Mouse (Mus musculus) midbrain, postnatal 0 days (tissue): ENCODE measurements at regions not wholly inside any gene's neighbourhood (a gene's known extent, or its start where the extent isn't known, plus 50 kb on each side); places are given as distances from the start of the nearest gene placed in this dataset.

Experiments
- ATAC-seq: fragments of 200-750 bp; cut with Nextera tagmentation; 2 replicates; pipeline ENCODE4 v1.8.0; 2017; ENCODE audit warnings: moderate number of reproducible peaks, mild to moderate bottlenecking, moderate TSS enrichment, moderate library complexity; ENCODE audit not compliant: low FRiP score
- DNase-seq: peaks from one replicate; pipeline ENCODE4 v3.0.0-alpha.2; 2015; ENCODE audit warnings: low spot score
- H3K27ac ChIP-seq: fragments of 300-500 bp; sonication (generic); 2 replicates; pipeline ENCODE4 v1.5.1; 2014; ENCODE audit warnings: low read depth, mild to moderate bottlenecking, low read length, mixed read lengths
- H3K27me3 ChIP-seq: fragments of 300-500 bp; sonication (generic); 2 replicates; pipeline ENCODE4 v1.6.1; 2014; ENCODE audit warnings: low read length, control low read depth, mixed read lengths; ENCODE audit not compliant: insufficient read depth
- H3K36me3 ChIP-seq: fragments of 300-500 bp; sonication (generic); 2 replicates; pipeline ENCODE4 v1.6.1; 2014; ENCODE audit warnings: low read length, control low read depth, mixed read lengths; ENCODE audit not compliant: insufficient read depth
- H3K4me1 ChIP-seq: fragments of 300-500 bp; sonication (generic); 2 replicates; pipeline ENCODE4 v1.6.1; 2014; ENCODE audit warnings: mild to moderate bottlenecking, control low read depth, antibody characterized with exemption, low read length, mixed read lengths; ENCODE audit not compliant: insufficient read depth
- H3K4me2 ChIP-seq: fragments of 300-500 bp; sonication (generic); 2 replicates; pipeline ENCODE4 v1.6.1; 2014; ENCODE audit warnings: low read depth, mild to moderate bottlenecking, low read length, mixed read lengths; ENCODE audit not compliant: poor library complexity, severe bottlenecking
- H3K4me3 ChIP-seq: fragments of 300-500 bp; sonication (generic); 2 replicates; pipeline ENCODE4 v1.5.1; 2014; ENCODE audit warnings: low read depth, mild to moderate bottlenecking, low read length, moderate library complexity
- H3K9ac ChIP-seq: fragments of 300-500 bp; sonication (generic); replicated peaks from 2 replicates; pipeline ENCODE4 v1.6.1; 2014; ENCODE audit warnings: mild to moderate bottlenecking, low read length, moderate library complexity, mixed read lengths; ENCODE audit not compliant: poor library complexity, severe bottlenecking
- H3K9me3 ChIP-seq: fragments of 300-500 bp; sonication (generic); 2 replicates; pipeline ENCODE4 v1.6.1; 2016; ENCODE audit warnings: low read length, control low read depth
- CTCF ChIP-seq: IDR thresholded peaks from 2 replicates; pipeline ENCODE4 v1.5.1; 2016; ENCODE audit warnings: antibody characterized with exemption, mild to moderate bottlenecking
- WGBS: fragments of 180-500 bp; shearing (Covaris S2); extraction: QIAGEN DNeasy Blood & Tissue Kit; methylation state at CpG from one replicate; pipeline ENCODE4 v1.1.7; 2014; 5-methylcytosine and 5-hydroxymethylcytosine counted together

GRCm38 (mm10) chr3:4835645-4836044, 915.0 kb upstream of the Gm8797 start:
- no peak overlapping the region for H3K4me2 ChIP-seq
- no peaks in the 10 kb centered on the region for H3K36me3 ChIP-seq
- 96% methylated on average over 1 of the region's 1 CpGs for WGBS
- no peaks in the 10 kb centered on the region for H3K4me1 ChIP-seq
- TF ChIP-seq CTCF: no peak
- ATAC-seq (no peak), DNase-seq (no peak)
- no peaks in the 10 kb centered on the region for H3K9me3 ChIP-seq
- H3K27me3 ChIP-seq: no peaks in the 10 kb centered on the region
- no peak overlapping the region for H3K4me3 ChIP-seq
- H3K9ac ChIP-seq: no peak overlapping the region
- no peak overlapping the region for H3K27ac ChIP-seq

DNA sequence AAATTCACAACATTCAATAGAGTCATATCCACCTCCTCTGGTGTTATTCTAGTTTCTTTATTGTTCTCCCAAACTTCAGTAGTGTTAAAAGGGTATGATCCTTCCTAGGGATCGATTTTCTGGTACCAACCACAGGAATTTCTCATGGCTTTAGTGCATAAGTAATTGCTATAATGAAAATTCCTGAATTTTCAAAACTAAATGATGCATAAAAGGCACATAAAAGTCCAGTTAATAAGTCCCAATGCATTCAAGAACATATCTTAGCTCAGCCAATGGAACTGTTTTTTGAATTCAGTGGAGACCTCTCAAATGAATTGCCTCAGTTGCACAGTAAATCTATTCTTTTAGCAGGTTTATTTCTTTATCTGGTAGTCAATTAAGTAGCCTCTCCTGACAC, 913.7 kb upstream of the Gm8797 start:
- Histone ChIP-seq H3K36me3 (no peaks in the 10 kb centered on the region), H3K9ac (no peak overlapping the region), H3K4me2 (no peak overlapping the region), H3K27ac (no peak overlapping the region), H3K27me3 (no peaks in the 10 kb centered on the region), H3K4me1 (no peaks in the 10 kb centered on the region), H3K4me3 (no peak overlapping the region), H3K9me3 (no peaks in the 10 kb centered on the region)
- ATAC-seq (no peak), DNase-seq (no peak)
- TF ChIP-seq CTCF: no peak
- 43% methylated on average over 1 of the region's 1 CpGs for WGBS

- ATAC-seq (no peak), DNase-seq (no peak)
- Histone ChIP-seq H3K9ac (no peak overlapping the region), H3K4me2 (no peak overlapping the region), H3K27me3 (no peaks in the 10 kb centered on the region), H3K36me3 (no peaks in the 10 kb centered on the region), H3K4me3 (no peak overlapping the region), H3K27ac (no peak overlapping the region), H3K4me1 (no peaks in the 10 kb centered on the region), H3K9me3 (no peaks in the 10 kb centered on the region)
- 64% methylated on average over 1 of the region's 1 CpGs for WGBS
- no peak for TF ChIP-seq CTCF
These were observed 895.5 kb upstream of the Gm8797 start for GRCm38 (mm10) chr3:4854958-4855566.

GRCm38 (mm10) chr3:4856571-4856970, 894.0 kb upstream of the Gm8797 start:
- Histone ChIP-seq H3K36me3 (no peaks in the 10 kb centered on the region), H3K27ac (no peak overlapping the region), H3K4me3 (no peak overlapping the region), H3K4me2 (no peak overlapping the region), H3K9me3 (no peaks in the 10 kb centered on the region), H3K4me1 (no peaks in the 10 kb centered on the region), H3K27me3 (no peaks in the 10 kb centered on the region), H3K9ac (no peak overlapping the region)
- TF ChIP-seq CTCF: no peak
- no peak for DNase-seq
- ATAC-seq: no peak

DNA sequence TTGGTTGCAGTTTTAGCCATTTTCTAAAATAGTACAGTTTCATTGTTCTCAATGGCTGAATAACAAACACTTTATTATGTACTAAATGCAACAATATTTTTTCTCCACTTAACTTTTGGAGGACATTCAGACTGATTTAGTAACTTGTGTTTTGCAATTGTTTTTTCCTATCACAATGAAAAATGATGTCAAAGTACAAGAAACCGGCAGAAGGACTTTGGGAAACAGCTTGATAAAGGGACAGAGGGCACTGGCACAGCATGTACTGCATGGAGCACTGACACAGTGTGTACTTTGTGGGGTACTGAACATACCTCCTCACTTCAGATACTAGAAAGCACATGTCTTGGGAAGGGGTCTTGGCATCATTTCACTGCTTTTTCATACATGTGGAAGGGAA, 884.4 kb upstream of the Gm8797 start:
- H3K36me3 ChIP-seq: no peaks in the 10 kb centered on the region
- ATAC-seq (no peak), DNase-seq (no peak)
- no peaks in the 10 kb centered on the region for H3K27me3 ChIP-seq
- TF ChIP-seq CTCF: no peak
- H3K4me1 ChIP-seq: no peaks in the 10 kb centered on the region
- H3K27ac ChIP-seq: no peak overlapping the region
- WGBS: 78% methylated on average over 1 of the region's 1 CpGs
- H3K9me3 ChIP-seq: no peaks in the 10 kb centered on the region
- no peak overlapping the region for H3K4me2 ChIP-seq
- H3K4me3 ChIP-seq: no peak overlapping the region
- no peak overlapping the region for H3K9ac ChIP-seq

DNA sequence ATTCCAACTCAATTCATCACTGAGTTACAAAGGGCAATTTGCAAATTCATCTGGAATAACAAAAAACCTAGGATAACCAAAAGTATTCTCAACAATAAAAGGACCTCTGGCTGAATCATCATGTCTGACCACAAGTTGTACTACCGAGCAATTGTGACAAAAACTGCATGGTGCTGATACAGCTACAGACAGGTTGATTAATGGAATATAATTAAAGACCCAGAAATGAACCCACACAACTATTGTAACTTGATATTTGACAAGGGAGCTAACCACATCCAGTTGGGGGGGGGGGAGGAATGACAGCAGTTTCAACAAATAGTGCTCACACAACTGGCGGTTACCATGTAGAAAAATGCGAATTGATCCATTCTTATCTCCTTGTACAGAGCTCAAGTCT, 864.7 kb upstream of the Gm8797 start:
- no peaks in the 10 kb centered on the region for H3K36me3 ChIP-seq
- no peak overlapping the region for H3K27ac ChIP-seq
- no peak overlapping the region for H3K4me3 ChIP-seq
- 96% methylated on average over 3 of the region's 3 CpGs for whole genome bisulfite sequencing
- H3K4me2 ChIP-seq: no peak overlapping the region
- H3K9ac ChIP-seq: no peak overlapping the region
- H3K4me1 ChIP-seq: no peaks in the 10 kb centered on the region
- no peak for DNase-seq
- no peak for TF ChIP-seq CTCF
- no peaks in the 10 kb centered on the region for H3K9me3 ChIP-seq
- H3K27me3 ChIP-seq: no peaks in the 10 kb centered on the region
- no peak for ATAC-seq
